Mouse (Mus musculus): ENCODE results near the gene Olfr791. TPM values are rescaled to one million over a fixed set of nuclear protein-coding genes. Genes with fewer than 3 reads are reported as not detected.

Olfr791 gene
- polyA plus RNA-seq (2011; ENCODE audit: insufficient read depth, insufficient read length, low read depth, missing spikeins) = not detected in 2 replicates

DNA sequence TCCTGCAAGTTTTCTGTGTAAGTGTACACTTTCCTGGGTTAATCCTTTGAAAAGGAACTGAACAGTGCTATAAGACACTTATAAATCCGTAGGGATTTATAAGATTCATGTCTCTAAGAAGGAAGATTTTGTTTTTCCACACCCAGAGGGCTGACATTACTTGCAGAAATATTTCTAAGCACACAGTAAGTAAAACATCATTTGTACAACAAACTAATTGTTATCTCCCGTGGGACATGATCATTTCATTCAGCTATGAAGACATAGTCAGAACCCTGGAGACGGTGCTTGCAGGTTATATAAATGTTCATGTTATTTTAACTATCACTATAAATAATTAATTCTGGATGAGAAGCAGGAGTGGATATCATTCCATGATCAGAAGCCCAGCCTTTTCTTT is at the start of gene Olfr791:
Gene Olfr791 (plus strand): TSS at position 301 of the 400 bp plus-strand sequence.
- Histone ChIP-seq H3K36me3 (ENCODE audit: control insufficient read depth, insufficient read depth, low read length, poor library complexity, severe bottlenecking) (no peaks in the 10 kb centered on the region), H3K27ac (ENCODE audit: insufficient read depth, low read length) (no peak within 1 kb of the TSS), H3K4me1 (ENCODE audit: control insufficient read depth, insufficient read depth, low read length) (no peaks in the 10 kb centered on the region), H3K9me3 (replicated peaks; ENCODE audit: control insufficient read depth, insufficient read depth, low read length, poor library complexity, severe bottlenecking) (no peaks in the 10 kb centered on the region), H3K9ac (ENCODE audit: low read depth, poor library complexity, severe bottlenecking) (no peak within 1 kb of the TSS), H3K27me3 (ENCODE audit: control insufficient read depth, insufficient read depth, low read length, poor library complexity, severe bottlenecking) (no peaks in the 10 kb centered on the region), H3K4me3 (ENCODE audit: low read depth, low read length) (no peak within 1 kb of the TSS)
- no peak for TF ChIP-seq POLR2A (IDR thresholded peaks at IDR 0.05; ENCODE audit: insufficient read depth, low read length)
- TF ChIP-seq CTCF (IDR thresholded peaks at IDR 0.05; ENCODE audit: low read depth, low read length) = no peak
- TF ChIP-seq EP300 (IDR thresholded peaks at IDR 0.05; ENCODE audit: insufficient read depth, low read depth, low read length) = no peak

DNA sequence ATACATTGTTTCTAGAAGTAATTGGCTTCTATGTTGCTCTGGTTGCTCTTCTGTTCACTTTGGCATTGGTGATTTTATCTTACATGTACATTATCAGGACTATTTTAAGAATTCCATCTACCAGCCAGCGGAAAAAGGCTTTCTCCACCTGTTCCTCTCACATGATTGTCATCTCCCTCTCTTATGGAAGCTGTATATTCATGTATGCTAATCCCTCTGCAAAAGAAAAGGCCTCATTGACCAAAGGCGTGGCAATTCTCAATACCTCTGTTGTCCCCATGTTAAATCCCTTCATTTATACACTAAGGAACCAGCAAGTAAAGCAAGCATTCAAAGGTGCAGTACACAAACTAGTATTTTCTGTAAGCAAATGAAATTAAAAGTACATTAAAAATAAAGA is 48.3 kb upstream of the Olfr791 start:
- H3K27ac ChIP-seq (ENCODE audit: insufficient read depth, low read length) = no peak overlapping the region
- no peaks in the 10 kb centered on the region for H3K9me3 ChIP-seq (replicated peaks; ENCODE audit: control insufficient read depth, insufficient read depth, low read length, poor library complexity, severe bottlenecking)
- H3K9ac ChIP-seq (ENCODE audit: low read depth, poor library complexity, severe bottlenecking) = no peak overlapping the region
- no peak overlapping the region for H3K4me3 ChIP-seq (ENCODE audit: low read depth, low read length)
- no peaks in the 10 kb centered on the region for H3K27me3 ChIP-seq (ENCODE audit: control insufficient read depth, insufficient read depth, low read length, poor library complexity, severe bottlenecking)
- TF ChIP-seq CTCF (IDR thresholded peaks at IDR 0.05; ENCODE audit: low read depth, low read length) = no peak
- no peak for TF ChIP-seq EP300 (IDR thresholded peaks at IDR 0.05; ENCODE audit: insufficient read depth, low read depth, low read length)
- no peak for TF ChIP-seq POLR2A (IDR thresholded peaks at IDR 0.05; ENCODE audit: insufficient read depth, low read length)
- H3K4me1 ChIP-seq (ENCODE audit: control insufficient read depth, insufficient read depth, low read length) = no peaks in the 10 kb centered on the region
- no peaks in the 10 kb centered on the region for H3K36me3 ChIP-seq (ENCODE audit: control insufficient read depth, insufficient read depth, low read length, poor library complexity, severe bottlenecking)

- Histone ChIP-seq H3K4me3 (ENCODE audit: low read depth, low read length) (no peak overlapping the region), H3K9ac (ENCODE audit: low read depth, poor library complexity, severe bottlenecking) (no peak overlapping the region), H3K9me3 (replicated peaks; ENCODE audit: control insufficient read depth, insufficient read depth, low read length, poor library complexity, severe bottlenecking) (no peaks in the 10 kb centered on the region), H3K36me3 (ENCODE audit: control insufficient read depth, insufficient read depth, low read length, poor library complexity, severe bottlenecking) (no peaks in the 10 kb centered on the region), H3K27me3 (ENCODE audit: control insufficient read depth, insufficient read depth, low read length, poor library complexity, severe bottlenecking) (no peaks in the 10 kb centered on the region), H3K27ac (ENCODE audit: insufficient read depth, low read length) (no peak overlapping the region), H3K4me1 (ENCODE audit: control insufficient read depth, insufficient read depth, low read length) (no peaks in the 10 kb centered on the region)
- TF ChIP-seq EP300 (IDR thresholded peaks at IDR 0.05; ENCODE audit: insufficient read depth, low read depth, low read length) (no peak), POLR2A (IDR thresholded peaks at IDR 0.05; ENCODE audit: insufficient read depth, low read length) (no peak), CTCF (IDR thresholded peaks at IDR 0.05; ENCODE audit: low read depth, low read length) (no peak)
These were observed 47.9 kb upstream of the Olfr791 start for GRCm38 (mm10) chr10:129473723-129474122.

GRCm38 (mm10) chr10:129484452-129484851 is 37.1 kb upstream of the Olfr791 start, which contains the start of gene Olfr789:
TSS of gene Olfr789 (plus strand) at chr10:129484752.
- Histone ChIP-seq H3K4me1 (ENCODE audit: control insufficient read depth, insufficient read depth, low read length) (no peaks in the 10 kb centered on the region), H3K36me3 (ENCODE audit: control insufficient read depth, insufficient read depth, low read length, poor library complexity, severe bottlenecking) (no peaks in the 10 kb centered on the region), H3K4me3 (ENCODE audit: low read depth, low read length) (no peak within 1 kb of the TSS), H3K9me3 (replicated peaks; ENCODE audit: control insufficient read depth, insufficient read depth, low read length, poor library complexity, severe bottlenecking) (no peaks in the 10 kb centered on the region), H3K9ac (ENCODE audit: low read depth, poor library complexity, severe bottlenecking) (no peak within 1 kb of the TSS), H3K27me3 (ENCODE audit: control insufficient read depth, insufficient read depth, low read length, poor library complexity, severe bottlenecking) (no peaks in the 10 kb centered on the region), H3K27ac (ENCODE audit: insufficient read depth, low read length) (no peak within 1 kb of the TSS)
- no peak for TF ChIP-seq EP300 (IDR thresholded peaks at IDR 0.05; ENCODE audit: insufficient read depth, low read depth, low read length)
- no peak for TF ChIP-seq CTCF (IDR thresholded peaks at IDR 0.05; ENCODE audit: low read depth, low read length)
- no peak for TF ChIP-seq POLR2A (IDR thresholded peaks at IDR 0.05; ENCODE audit: insufficient read depth, low read length)

DNA sequence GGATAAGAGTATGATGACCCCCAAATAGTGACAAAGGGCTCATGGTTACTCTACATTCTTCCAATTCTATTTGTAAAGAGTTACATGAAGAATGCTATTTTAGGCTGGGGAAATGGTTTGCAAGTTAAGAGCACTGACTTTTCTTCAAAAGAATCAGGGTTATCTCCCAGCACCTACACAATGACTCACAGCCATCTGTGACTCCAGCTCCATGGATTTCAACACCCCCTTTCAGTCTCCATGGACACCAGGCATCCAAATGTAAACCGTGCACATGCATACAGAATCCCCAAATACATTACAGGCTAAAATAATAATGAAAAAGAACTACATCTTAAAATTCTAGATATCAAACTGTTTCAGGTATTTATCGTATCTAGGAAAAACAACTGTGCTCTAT is 31.5 kb upstream of the Olfr791 start:
- Histone ChIP-seq H3K4me3 (ENCODE audit: low read depth, low read length) (no peak overlapping the region), H3K9ac (ENCODE audit: low read depth, poor library complexity, severe bottlenecking) (no peak overlapping the region), H3K9me3 (replicated peaks; ENCODE audit: control insufficient read depth, insufficient read depth, low read length, poor library complexity, severe bottlenecking) (no peaks in the 10 kb centered on the region), H3K36me3 (ENCODE audit: control insufficient read depth, insufficient read depth, low read length, poor library complexity, severe bottlenecking) (no peaks in the 10 kb centered on the region), H3K4me1 (ENCODE audit: control insufficient read depth, insufficient read depth, low read length) (no peaks in the 10 kb centered on the region), H3K27ac (ENCODE audit: insufficient read depth, low read length) (no peak overlapping the region), H3K27me3 (ENCODE audit: control insufficient read depth, insufficient read depth, low read length, poor library complexity, severe bottlenecking) (no peaks in the 10 kb centered on the region)
- TF ChIP-seq EP300 (IDR thresholded peaks at IDR 0.05; ENCODE audit: insufficient read depth, low read depth, low read length) = no peak

DNA sequence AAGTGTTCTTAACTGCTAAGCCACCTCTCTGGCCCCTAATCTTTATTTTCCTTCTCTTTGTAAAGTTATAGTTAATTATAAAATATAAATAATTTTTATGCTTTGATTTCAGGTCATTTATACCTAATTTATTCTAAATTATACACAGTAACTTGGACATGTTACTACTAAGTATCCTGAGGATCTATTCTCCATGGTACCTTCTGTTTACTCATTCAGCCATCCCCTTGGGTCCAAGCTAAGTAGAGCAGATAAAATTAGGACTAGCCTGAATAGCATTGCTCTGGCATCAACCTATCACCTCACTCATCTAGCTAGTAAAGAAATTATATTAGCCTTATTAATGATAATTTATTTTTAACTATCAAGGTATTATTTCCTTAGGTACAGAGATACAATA is 23.4 kb upstream of the Olfr791 start, which contains the start of gene Olfr790:
Gene Olfr790 (plus strand): TSS at position 301 of the 400 bp plus-strand sequence.
- Histone ChIP-seq H3K27me3 (ENCODE audit: control insufficient read depth, insufficient read depth, low read length, poor library complexity, severe bottlenecking) (no peaks in the 10 kb centered on the region), H3K4me3 (ENCODE audit: low read depth, low read length) (no peak within 1 kb of the TSS), H3K4me1 (ENCODE audit: control insufficient read depth, insufficient read depth, low read length) (no peaks in the 10 kb centered on the region), H3K27ac (ENCODE audit: insufficient read depth, low read length) (no peak within 1 kb of the TSS), H3K36me3 (ENCODE audit: control insufficient read depth, insufficient read depth, low read length, poor library complexity, severe bottlenecking) (no peaks in the 10 kb centered on the region), H3K9me3 (replicated peaks; ENCODE audit: control insufficient read depth, insufficient read depth, low read length, poor library complexity, severe bottlenecking) (no peaks in the 10 kb centered on the region), H3K9ac (ENCODE audit: low read depth, poor library complexity, severe bottlenecking) (no peak within 1 kb of the TSS)
- TF ChIP-seq CTCF (IDR thresholded peaks at IDR 0.05; ENCODE audit: low read depth, low read length) (no peak), POLR2A (IDR thresholded peaks at IDR 0.05; ENCODE audit: insufficient read depth, low read length) (no peak), EP300 (IDR thresholded peaks at IDR 0.05; ENCODE audit: insufficient read depth, low read depth, low read length) (no peak)
